Mouse (Mus musculus) liver, postnatal 0 days (tissue): ENCODE data around the gene Cdkl4.

Source experiments
- CTCF ChIP-seq: sonication (generic); IDR thresholded peaks from 2 replicates; pipeline ENCODE4 v1.5.1; 2016; ENCODE audit warnings: antibody characterized with exemption, low read depth
- EP300 ChIP-seq: IDR thresholded peaks from 2 replicates; pipeline ENCODE4 v1.6.1; 2016; ENCODE audit warnings: antibody characterized with exemption, low read depth, mild to moderate bottlenecking

- TF ChIP-seq EP300 (no peak), CTCF (no peak)
Measured at GRCm38 (mm10) chr17:80577639-80578038, at the start of gene Cdkl4.
